Mouse (Mus musculus) frontal cortex, postnatal 25 days (tissue): Measurements from ENCODE around the gene Ccdc86.

Experiments used
- DNase-seq, 2 experiments: peaks; one replicate each; pipeline ENCODE4 v3.0.0; 2022; ENCODE audit warnings: low spot score in 2 of 2

The Ccdc86 gene

DNA sequence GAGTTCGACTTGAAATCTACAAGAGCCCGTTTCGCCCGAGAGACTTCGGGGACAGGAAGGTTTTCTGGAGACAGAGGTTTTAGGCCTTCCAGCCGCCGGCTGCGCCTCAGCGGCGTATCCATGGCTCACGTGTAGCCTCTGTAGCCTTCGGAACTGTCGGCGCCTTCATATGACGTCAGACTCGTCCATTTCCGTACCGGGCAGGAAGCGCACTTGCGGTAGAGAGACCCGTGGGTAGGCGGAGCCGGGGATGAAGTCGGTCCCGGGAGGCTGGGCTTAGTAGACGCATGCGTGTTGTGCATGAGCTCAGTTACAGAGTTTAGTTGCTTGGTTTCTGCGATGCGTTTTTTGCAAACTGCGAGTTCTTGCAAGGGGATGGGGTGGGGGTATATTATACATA lies at the start of gene Ccdc86:
TSS of gene Ccdc86 (minus strand) at position 155 of the 400 bp plus-strand sequence.
- peak; percentile 85 to 93 for DNase-seq

DNA sequence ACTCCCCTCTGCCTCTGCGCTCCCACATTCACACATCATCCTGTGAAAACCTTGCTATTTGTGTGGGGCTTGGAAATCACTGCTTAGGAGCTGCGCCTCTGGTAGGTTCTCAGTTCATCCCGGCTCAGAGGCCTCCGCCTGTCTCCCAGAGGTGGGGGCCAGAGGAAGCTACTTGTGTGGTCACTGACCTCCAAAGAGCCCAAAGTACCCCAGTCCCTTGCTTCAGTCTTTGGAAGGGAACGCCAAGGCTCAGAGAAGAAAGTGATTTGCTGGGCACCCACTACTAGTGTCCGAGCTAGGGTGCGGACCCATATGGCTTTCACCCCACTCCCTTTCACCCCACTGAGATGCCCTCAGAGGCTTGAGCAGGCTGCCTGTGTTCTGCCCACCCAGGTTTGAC lies 44.1 kb upstream of the Ccdc86 start, which contains the start of gene Ms4a15:
TSS of gene Ms4a15 (minus strand) at position 101 of the 400 bp plus-strand sequence.
- no peak for DNase-seq

DNA sequence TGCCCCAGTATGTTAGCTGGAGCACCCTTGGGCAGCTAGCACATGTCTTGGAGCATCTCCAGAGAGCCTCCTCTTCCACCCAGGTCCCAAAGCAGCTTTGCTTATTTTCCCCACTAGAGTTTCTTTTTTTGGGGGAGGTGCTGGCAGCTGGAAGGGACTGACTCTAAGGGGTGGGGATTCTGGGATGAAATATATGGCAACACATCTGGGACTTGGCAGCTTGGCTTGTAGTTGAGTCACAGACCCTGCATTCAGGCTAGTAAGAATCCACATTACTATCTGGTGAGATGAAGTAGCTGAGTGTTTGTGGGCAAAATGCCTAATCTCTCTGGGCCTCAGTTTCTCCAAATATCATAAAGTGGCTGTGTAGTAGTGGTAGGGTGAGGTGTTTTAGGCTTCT lies 42.8 kb upstream of the Ccdc86 start:
- DNase-seq = no peak

DNA sequence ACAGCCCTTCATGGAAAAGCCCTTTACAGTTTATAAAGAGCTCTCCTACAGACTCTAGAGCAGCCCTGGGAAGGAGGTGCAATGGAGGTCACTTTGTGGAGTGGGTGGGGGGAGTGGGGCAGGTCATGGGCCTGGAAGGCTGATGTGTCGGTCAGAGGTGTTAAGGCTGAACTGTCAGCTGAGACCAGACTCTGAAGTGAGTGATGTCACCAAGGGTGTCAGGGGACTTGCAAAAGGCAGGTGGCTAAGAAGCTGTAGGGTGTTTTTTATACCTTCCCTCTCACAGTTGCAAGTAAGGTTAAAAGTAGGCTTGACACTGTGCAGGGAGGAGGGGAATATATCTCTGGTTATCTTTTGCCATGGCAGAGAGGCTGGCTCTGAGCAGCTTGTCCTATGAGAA lies 41.7 kb upstream of the Ccdc86 start:
- no peak for DNase-seq

DNA sequence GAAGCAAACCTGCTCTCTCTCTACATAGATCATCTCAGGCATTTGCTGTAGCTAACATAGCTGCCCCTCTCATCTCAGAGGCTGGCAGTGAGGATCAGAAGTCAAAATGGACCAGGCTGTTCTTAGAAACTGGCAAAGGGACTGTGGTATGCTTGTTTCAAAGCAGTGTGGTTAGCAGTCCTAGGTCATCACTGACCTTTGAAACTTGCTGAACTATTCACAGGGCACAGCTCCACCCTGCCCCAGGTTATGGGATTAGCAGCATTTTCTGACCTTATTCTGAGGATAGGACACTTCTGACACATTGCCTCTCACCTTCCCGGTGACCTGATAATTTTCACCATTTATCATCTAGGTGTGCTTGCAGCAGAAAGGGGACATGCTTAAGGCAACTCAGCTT lies 39.5 kb upstream of the Ccdc86 start:
- DNase-seq = no peak

DNA sequence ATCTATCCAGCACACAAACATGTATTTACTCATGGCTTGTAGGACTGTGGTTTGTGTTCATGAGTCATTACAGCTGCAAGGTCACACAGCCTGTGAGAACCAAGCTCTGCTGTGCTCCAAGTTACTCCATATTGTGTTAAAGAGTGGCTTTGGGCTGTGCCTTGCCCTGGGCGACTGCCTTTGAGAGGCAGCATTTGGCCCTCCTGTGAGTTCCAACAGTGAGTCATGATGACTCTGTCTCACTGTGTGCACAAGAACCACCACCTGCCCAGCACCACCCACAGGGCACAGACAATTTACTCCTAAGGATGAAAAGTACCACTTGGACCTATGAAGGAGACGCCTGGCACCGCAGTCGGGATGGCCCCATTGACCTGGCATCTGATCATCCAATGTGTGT lies 36.8 kb upstream of the Ccdc86 start:
- no peak for DNase-seq

DNA sequence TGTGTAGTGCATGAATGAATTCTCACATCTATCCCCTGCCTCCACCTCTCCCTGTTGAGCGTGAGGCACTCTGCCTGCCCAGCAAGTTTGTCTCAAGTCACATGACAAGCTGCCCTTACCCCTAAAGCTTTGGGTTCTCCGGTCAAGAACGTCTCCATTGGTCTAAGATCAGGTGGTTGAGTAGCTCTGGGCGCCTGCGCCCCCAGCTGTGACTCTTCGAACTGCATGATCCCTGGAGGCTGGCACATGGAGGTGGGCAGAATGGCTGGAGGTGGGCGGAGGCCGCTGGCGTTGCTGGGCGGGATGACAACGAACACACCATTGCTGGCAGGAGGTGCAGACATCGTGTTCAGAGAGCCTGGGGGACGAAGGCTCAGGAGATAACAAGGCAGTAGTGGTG lies 35.5 kb upstream of the Ccdc86 start:
- no peak for DNase-seq

DNA sequence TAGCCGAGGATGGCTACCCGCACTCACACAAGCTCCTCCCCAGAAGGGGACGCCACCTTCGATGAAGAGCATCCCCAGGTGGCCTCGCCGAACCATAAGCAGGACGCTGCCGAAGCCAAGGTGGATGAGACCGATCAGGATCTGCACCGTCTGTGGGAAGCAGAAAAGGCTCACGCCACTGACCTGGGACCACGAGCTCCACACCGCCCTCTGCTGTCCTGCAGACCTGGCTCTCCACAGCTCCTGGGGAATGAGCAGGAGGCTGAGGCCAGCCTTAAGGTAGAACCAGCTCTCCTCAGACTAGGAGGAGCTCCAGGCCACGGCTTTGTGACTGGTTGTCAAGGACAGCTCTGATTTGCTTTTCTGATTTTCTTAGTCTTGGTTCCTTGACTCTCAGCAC lies 34.1 kb upstream of the Ccdc86 start:
- no peak for DNase-seq

DNA sequence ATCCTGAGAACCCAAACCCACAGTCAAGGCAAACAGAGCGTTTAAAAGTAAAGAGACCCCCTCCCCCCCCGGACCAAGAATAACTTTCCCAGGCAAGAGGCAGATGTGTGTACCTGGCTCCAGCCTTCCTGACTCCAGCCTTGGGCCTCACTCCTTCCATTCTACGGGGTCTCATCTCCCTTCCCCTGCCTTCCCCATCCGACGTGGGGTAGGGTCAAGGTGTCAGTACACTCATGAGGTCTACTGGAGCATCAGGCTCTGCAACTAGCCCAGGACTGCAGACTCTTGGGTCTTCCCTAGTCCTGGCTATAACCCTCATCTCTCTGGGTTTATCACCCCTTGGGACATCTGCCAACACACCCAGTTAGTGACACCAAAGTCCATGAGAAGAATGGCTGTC lies 31.1 kb upstream of the Ccdc86 start:
- DNase-seq = no peak

DNA sequence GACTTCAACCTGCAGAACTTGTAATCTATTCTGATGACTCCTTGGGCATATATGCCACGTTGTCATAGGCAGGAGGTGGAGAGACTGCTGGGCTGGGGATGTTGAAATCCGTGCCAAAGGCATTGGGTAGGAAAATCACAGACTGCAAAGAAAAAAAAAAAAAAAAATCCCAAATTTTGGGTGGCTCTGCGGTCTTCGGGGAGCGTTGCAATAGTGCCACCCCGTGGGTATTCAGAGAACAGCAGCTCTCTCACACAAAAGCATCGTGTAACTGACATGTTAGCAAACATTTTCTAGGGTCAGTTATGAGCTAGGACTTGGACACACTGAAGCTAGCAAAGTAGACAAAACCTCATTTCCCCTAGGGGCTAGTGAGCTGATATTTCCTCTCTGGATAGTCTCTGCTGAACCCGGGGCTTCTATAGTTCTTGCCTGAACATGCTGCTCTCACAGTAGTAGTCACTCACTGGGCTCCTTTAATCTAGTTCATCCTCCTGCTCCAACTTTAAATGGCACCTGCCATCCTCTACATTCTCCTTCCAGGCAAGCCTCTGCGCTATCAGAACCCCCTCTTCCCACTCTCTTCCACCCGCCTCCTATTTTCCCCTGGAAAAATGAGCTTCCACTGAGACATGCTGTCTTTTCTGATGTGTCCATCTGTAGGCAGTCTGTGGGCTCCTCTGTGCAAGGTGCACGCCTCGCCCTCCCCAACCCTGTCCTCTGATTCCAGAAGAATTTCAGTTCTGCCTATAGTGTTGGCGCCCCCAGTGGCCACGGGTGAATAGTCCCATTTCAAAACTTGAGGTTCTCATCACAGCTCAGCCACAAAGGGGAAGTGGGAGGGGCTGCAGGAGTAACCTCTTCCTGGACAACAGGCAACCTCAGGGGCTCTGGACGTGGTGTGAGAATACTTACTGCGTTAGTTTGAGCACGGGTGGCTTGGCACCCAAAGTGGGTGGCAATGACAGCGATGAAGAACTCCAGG lies 30.4 kb upstream of the Ccdc86 start:
- peak; percentile 57 to 61 for DNase-seq

DNA sequence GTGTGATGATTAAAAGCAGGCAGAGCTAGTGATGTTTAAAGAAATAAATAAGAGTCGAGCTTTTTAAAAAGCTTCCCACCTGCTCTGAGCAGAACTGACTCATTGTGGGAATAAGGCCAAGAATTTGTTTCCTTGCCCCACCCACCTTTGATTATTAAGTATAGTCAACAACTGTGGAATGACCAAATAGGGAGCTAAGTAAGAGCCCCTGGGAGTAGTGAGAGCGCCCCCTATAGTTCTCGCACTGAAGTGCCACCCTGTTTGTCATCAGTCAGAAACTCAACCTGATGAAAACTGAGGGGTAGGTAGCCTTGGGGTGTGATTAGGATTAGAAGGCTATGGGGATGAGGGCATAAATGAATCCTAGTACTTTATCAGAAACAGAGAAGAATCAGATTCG lies 27.3 kb upstream of the Ccdc86 start:
- no peak for DNase-seq

DNA sequence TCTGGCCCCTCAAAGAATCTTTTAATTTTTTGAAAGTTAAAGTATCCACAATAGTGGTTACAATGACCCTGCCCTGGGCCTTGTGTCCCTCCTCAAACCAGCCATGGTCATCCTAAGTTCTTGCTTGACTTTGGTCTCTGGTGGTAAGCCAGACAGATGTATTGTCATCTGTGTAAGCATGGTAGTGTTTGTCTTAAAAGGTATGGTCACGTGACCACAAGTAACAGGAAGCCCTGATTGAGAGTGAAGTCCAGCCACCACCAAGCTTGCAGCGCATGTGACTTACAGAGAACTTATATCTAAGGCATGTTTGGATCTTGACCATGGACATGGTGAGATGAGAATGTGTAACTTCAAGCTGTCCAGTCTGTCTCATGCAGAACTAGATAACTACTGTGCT lies 26.1 kb upstream of the Ccdc86 start:
- DNase-seq = no peak

DNA sequence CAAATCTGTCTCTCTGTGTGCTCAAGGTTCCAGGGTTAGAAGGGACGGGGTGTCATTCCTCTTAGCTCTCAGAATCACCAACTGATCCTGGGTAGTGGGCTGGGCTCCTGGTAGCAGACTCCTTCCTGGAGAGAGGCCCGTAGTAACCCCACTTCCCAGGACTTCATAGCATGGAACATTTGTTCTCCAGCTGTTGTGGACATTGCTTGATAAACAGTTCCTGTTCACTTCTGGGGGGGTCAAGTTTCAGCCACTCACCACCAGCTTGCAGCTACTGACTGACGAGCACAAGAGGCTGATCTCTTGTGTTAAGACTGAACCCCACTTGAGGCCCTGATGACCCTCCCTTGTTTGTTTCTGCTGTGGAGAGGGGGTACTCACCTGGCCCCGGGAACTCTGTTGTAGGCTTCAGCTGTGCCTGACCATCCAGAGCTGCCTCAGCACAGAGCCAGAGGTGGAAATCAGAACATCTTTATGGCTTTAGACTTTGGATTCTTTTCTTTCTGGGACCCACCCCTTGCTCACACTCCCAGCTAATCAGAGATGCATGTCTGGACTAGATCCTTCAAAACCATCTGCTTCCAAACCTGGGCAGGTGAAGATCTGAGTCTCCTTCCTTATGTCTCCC lies 25.3 kb upstream of the Ccdc86 start, which contains the start of gene Ms4a10:
TSS of gene Ms4a10 (minus strand) at position 433 of the 628 bp plus-strand sequence.
- no peak for DNase-seq

DNA sequence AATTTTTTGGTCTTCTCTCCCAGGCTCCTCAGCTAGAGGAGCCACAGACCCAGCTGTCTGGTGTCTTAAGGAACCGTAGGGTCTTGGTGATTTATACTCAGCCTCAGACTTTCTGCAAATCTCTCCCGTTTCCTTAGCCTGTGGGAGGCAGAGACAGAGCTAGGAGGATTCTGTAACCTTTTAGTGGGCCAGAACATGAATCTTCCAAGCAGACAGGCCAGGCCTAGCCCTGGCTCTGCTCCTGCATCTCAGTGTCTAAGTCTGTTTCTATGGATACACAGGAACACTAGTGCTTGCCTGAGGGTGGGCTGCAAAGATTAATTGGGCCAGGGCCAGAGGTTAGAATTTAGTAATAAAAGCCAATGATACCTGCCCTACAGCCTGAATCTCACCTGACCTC lies 24.1 kb upstream of the Ccdc86 start:
- no peak for DNase-seq

DNA sequence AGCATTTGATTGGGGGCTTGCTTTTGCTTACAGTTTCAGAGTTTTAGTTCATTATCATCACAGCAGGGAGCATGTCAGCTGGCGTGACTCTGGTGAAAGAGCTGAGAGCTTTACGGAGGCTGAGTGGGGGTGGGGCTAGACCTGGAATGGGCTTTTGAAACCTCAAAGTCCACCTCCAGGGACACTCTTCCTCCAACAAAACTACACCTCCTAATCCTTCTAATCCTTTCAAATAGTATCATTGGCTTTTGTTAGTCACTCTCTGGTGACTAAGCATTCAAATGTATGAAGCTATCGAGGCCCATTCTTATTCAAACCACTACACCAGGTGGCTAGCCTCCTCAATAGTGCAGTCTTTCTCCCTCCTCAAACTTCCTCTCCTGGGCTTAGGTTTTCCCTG lies 23.6 kb upstream of the Ccdc86 start:
- DNase-seq = no peak

DNA sequence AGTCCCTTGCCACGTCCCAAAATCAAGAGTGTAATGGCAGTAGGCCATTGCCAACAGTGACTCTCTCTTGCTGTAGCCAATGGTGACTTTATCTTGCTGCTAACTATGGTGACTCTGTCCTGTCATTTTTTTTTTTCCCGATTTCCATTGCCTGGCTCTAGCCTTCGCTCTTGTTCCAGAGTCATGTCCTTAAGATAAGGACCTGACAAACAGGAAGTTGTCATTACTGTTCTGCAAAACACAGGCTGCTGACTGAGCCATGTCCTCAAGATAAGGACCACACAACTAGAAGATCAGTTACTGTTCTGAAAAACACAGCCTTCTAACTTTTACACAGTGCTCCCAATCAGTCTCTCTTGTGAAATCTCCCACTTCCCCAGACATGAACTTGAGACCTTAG lies 21.4 kb upstream of the Ccdc86 start:
- DNase-seq = no peak

DNA sequence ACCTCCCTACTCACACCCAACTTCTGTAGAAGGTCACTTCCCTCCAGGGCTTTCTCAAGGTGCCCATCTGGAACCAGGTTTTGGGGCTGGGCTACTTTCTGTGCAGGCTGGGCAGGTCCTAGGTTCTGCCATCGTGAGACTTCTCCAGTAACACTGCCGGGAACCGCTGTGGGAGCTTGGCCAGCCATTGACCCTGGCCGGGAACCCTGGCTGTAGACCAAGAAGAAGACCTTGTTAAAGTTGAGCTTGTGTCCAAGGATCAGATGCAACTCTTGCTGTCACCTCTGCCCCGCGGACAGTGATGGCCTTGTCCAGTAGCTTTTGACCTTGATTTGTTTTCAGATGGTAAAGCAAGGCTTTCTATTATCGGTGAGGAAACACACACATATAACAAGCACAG lies 19.5 kb upstream of the Ccdc86 start:
- DNase-seq = no peak

DNA sequence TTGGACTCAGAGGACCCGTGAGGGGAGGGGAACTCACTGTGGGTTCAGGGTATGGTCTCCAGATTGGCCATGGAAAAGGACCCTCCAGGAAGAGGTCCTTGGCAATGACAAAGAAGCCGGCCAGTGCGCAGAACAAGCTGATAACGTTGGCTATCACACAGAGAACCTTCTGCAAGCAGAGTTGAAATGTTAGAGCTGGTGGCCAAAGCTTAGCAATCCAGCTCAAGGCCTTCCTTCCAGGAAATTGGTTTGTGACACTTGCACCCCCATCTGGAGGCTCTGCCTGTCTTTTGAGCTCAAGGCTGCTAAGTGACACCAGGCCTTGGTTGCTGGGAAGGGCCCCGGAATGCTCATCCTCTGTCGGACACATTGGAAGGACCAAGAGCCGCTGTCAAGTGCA lies 16.7 kb upstream of the Ccdc86 start:
- DNase-seq = no peak

DNA sequence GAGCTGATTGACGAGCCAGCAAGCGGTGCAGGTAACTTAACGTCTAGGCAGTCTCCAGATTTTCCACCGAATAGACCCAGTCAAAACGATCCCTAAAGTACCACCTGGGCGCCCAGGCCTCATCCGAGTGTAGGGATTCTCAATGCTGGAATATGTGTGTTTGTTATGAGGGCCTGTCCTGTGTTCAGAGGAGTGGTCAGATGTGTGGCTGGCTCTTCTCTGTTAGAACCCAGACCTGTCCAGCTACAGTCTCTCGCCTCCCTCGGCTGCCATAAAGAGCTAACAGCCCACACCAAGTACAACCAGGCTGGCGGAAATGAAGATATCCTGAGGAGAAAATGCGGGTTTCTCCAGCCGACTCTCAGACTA lies 10.9 kb upstream of the Ccdc86 start:
- no peak for DNase-seq

DNA sequence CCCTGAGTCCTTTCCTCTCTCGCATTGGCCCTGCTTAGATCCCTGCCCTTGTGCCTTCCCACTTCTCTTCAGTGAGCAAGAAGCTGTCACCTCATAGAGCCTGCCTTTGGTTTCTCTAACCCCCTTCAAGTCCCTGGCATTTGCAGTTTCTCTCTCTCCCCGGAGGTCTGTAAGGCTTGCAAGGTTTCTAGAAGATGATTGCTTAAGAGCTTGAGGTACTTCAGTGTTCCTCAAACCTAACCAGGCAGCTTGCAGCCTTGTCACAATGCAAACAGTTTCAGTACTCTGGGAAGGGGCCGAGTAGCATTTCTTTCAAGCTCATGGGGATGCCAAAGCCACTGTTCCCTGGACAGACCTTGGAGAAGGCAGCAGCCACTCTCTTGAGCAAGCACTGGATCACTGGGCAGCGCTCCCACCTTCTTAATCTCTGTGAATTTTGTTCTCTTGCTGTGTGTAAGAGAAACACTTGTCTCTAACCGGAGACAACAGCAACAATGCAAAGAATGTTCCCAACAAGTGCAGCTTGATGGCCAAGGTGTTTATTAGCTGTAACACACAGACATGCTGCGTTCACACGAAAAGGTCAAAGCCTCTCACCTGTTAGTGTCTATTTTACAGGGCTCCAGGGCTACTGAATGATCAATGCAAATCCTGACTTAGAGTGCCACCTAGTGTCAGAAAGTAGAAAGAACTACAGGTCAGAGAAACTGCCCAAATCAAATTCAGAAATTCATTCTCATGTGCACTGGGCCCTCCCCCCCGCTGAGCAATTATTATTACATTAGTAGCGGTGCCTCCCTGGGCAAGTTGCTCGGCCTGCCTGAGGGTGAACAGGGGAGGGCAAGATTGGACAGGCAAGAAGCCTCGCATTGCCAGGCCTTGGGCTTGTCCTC lies 10.3 kb upstream of the Ccdc86 start:
- peak in 1 of 2 experiments; percentile 27 for DNase-seq

DNA sequence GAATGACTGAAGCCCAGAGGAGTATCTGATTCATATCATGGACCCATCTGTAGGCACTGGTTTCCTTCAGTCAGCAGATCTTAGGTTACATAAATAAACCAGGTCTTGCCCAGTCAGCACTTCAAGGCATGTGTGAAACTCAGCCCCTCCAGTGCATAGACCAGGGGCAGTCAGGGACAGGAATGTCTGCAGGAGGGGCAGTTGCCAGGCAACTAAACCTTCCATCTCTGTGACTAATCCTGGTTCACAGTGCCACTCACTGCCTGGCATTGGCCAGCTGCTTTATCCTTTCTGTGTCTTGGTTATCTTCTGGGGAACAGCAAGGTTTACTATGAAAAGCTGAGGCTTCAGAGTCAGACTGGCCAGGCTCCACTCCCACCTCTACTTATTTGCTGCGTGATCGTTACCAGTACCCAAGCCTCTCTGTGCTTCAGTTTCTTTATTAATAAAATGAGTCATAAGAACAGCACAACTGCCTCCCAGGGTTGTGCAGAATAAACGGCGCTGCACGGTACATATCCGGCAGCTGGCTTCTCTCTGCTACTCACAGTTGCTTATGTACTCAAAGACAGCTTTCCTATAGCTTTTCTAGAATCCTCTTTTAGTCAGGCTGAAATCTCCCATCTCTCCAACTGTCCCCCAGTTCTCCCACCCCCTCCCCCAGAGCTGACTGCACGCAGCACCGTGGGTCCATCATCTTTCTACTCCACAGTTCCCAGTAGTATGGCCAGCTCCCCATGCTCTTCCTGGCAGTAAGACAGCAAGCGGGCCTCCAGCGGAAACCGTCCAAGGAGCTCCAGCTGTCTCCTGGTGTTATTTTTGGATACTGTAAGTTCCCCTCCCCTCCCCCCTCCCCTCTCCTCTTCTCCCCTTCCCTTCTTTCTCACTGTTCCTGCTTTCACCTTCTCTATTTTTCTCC lies 3.2 kb upstream of the Ccdc86 start:
- DNase-seq = peak in 1 of 2 experiments; percentile 14
